Mouse (Mus musculus): Measurements from ENCODE around the gene Snx13.

Snx13 gene

DNA sequence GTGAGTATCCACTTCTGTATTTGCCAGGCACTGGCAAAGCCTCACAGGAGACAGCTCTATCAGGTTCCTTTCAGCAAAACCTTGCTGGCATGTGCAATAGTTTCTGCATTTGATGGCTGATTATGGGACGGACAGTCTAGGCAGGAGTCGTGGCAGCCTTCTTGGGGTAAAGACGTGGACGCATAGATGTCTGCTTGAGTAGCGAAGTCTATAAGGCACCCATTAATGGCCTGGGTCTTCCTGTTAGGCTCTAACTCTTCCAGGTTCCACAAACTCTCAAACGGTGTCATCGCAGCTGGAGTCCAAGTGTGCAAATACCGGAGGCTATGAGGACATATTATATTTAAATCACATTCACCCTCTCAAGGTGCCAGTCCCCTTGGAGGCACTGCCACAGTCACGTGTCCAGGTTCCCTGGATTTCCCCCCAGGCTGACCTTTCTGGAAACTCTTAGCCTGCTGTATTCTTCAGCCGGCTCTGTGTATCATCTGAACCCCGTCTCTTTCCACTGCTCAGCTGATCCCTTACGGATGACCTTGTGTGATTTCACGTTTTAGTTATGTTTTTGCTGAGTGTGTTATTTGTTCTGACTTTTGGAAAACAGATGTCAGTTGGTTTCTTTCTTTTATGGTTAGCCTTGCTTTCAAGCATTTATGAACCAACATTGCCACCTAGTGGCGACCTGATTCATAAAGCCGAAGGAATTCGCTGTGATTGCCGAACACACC, 144.9 kb downstream of the Snx13 start:
- in situ Hi-C loops (cut with MboI, MseI): loop anchor here (25.0 kb wide), 1 partner anchor 755 kb away; no protein-coding TSS in a partner anchor

DNA sequence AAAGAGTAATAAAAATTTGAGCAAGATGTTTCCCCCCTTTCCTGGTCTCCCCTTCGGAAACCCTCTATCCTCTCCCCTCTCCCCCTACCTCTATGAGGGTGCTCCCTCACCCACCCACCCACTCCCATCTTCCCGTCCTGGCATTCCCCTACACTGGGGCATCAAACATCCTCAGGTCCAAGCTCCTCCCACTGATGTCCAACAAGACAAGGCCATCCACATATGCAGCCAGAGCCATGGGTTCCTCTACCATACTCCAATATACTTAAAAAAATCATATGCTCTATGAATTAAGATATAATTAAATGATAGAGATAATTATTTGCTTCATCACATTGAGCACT, 145.4 kb downstream of the Snx13 start:
- in situ Hi-C loops (cut with MboI, MseI): loop anchor here (25.0 kb wide), 1 partner anchor 755 kb away; no protein-coding TSS in a partner anchor

Measured in T-helper 2 cell (primary cell).